Mouse (Mus musculus) brown adipose tissue, adult 24 weeks (tissue): ENCODE data around the gene Osm. TPM values are rescaled to one million over a fixed set of nuclear protein-coding genes. Genes with fewer than 3 reads are reported as not detected.

Experiments used
- H3K27ac ChIP-seq: fragments of 200-500 bp; replicated peaks from 2 replicates; pipeline ENCODE4 v1.5.1; 2012; ENCODE audit warnings: low read depth, mild to moderate bottlenecking, low read length
- H3K4me1 ChIP-seq: fragments of 200-500 bp; 2 replicates; pipeline ENCODE4 v1.6.1; 2012; ENCODE audit warnings: low read length, mixed read lengths; ENCODE audit not compliant: control insufficient read depth, insufficient read depth, insufficient read length
- H3K4me3 ChIP-seq: fragments of 200-500 bp; 2 replicates; pipeline ENCODE4 v1.5.1; 2012; ENCODE audit warnings: low read depth, mild to moderate bottlenecking, low read length, moderate library complexity; ENCODE audit not compliant: insufficient read depth
- polyA plus RNA-seq: library from polyadenylated mRNA; stranded (reverse); fragments of >200 nt; gene quantifications from 2 replicates; pipeline ENCODE4 v1.2.4, GENCODE M21; 2012; ENCODE audit not compliant: missing spikeins, insufficient read depth, insufficient read length

Osm gene
- polyA plus RNA-seq, 1 experiment = not detected

- no peak overlapping the region for H3K27ac ChIP-seq
- H3K4me1 ChIP-seq = peaks cover 8% of the 10 kb centered on the region
- no peak overlapping the region for H3K4me3 ChIP-seq
Measured at GRCm38 (mm10) chr11:4263296-4263695, 27.1 kb downstream of the Osm start.

GRCm38 (mm10) chr11:4264066-4264465 is 27.8 kb downstream of the Osm start:
- no peak overlapping the region for H3K27ac ChIP-seq
- H3K4me1 ChIP-seq = peaks cover 8% of the 10 kb centered on the region
- H3K4me3 ChIP-seq = no peak overlapping the region

- Histone ChIP-seq H3K4me1 (no peaks in the 10 kb centered on the region), H3K27ac (no peak overlapping the region), H3K4me3 (peak overlapping the region; percentile 72)
Measured at GRCm38 (mm10) chr11:4266271-4267201, 30.3 kb downstream of the Osm start.

DNA sequence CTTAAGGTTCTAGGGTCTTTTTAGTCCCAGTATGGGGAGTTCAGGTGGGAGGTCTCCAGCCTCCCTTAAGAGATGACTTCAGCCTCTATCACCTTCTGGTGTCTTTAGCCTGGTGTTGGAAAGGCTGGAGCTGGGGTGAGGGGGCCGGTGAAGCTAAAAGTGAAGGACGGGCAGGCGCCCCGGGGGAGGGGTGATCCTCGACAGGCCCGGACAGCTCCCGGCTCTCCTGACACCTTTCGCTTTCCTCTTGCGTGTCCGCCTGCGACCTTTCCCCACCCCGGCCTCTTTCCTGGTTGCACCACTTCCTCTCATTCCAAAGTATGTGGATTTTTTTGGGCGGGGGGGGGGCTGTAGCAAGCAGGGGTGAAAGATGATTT is 31.0 kb downstream of the Osm start:
- peak overlapping the region; percentile 72 for H3K4me3 ChIP-seq
- H3K27ac ChIP-seq = no peak overlapping the region
- H3K4me1 ChIP-seq = no peaks in the 10 kb centered on the region

DNA sequence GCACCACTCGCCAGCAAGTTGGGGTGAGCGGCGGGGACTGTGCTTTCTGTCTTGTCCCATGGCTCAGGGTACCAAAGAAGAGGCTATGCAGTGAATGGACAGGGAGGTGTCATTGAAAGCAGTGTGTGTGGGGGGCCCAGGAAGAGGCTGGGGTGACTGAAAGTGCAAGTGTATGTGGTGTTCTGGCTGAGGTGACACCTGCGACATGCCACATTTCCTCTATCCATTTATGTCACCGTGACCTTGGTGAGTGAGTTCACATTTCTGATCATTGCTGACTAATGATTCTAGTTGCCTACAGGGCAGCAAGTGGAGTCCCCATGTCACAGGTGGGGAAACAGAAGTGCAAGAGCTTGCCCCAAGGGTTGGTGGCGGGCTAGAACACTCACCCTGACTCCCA is 32.3 kb downstream of the Osm start:
- Histone ChIP-seq H3K4me1 (no peaks in the 10 kb centered on the region), H3K4me3 (no peak overlapping the region), H3K27ac (no peak overlapping the region)

DNA sequence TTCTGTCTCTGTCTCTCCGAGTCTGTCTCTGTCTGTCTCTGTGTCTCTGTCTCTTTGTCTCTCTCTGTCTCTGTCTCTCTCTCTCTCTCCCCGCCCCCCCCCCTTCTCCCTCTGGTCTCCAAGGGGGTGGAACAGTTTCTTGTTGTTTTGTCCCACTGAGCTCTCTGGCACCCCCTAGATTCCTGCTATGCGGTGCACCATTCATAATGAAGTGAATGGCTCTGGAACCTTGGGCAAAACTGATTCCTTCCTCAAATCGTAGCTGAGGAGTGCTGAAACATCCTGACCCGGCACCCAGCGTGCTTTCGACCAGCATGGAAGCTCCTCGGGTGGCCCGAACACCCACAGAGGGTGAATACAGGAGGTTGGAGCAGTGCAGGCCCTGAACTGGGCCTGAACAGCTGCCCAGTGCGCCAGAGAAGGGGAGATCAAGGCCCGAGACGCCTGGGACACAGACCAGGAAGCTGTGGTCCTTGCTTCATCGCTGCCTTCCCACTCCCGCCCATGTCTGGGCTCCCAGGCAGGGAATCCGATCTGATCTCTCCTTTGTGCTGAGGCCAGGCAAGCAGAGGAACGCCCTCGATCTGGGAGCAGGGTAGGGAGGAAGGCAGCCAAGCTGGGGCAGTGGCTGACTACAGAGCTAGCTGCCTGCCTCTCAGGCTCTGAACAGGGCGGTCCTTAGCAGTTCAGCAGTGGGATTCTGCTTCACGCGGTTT is 34.7 kb downstream of the Osm start:
- no peaks in the 10 kb centered on the region for H3K4me1 ChIP-seq
- no peak overlapping the region for H3K4me3 ChIP-seq
- no peak overlapping the region for H3K27ac ChIP-seq

GRCm38 (mm10) chr11:4271544-4271943 is 35.3 kb downstream of the Osm start:
- H3K27ac ChIP-seq = no peak overlapping the region
- H3K4me1 ChIP-seq = no peaks in the 10 kb centered on the region
- no peak overlapping the region for H3K4me3 ChIP-seq

DNA sequence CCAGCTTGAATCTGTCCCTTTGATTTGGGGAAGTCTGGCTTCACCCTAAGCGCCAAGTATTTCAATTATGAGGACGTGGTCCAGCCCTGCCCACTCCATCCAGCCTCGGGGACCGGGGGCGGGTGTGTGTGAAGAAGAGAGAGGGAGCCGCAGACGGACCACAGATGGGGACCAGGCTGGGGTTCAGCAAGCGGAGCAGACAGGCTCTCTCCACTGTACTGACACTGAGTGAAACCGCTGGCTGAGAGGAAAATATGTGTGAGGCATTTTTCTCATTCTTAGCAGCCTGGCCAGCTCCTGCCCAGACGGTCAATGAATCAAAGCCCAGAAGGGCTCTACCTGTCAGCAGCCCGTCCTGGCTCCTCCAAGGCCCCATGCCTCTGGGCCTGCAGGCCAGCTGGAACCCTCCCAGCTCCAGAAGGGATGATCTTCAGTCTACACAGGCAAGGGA is 40.2 kb downstream of the Osm start:
- Histone ChIP-seq H3K27ac (no peak overlapping the region), H3K4me3 (no peak overlapping the region), H3K4me1 (no peaks in the 10 kb centered on the region)

- no peaks in the 10 kb centered on the region for H3K4me1 ChIP-seq
- no peak overlapping the region for H3K27ac ChIP-seq
- H3K4me3 ChIP-seq = no peak overlapping the region
Measured at GRCm38 (mm10) chr11:4279909-4280308, 43.7 kb downstream of the Osm start.

DNA sequence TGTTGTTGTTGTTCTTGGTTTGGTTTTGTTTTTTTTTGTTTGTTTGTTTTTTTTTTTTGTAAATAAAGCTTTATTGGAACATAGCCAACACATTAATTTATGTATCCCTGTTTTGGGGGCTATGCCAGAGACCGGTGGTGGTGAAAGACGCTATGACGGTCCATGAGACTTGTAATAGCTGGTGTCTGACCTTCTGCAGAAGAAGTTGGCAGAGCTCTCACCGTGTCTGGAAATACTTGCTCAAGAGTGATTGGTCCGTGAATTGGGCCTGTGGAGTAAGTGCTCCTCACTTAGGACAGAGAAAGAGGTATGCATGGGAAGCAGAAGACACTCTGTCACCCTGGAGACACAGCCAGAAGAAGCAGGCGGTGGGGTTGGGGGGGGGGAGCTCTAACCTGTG is 45.6 kb downstream of the Osm start:
- H3K4me3 ChIP-seq = no peak overlapping the region
- H3K4me1 ChIP-seq = no peaks in the 10 kb centered on the region
- H3K27ac ChIP-seq = no peak overlapping the region

GRCm38 (mm10) chr11:4283627-4284026 is 47.4 kb downstream of the Osm start:
- H3K27ac ChIP-seq = no peak overlapping the region
- no peaks in the 10 kb centered on the region for H3K4me1 ChIP-seq
- no peak overlapping the region for H3K4me3 ChIP-seq

DNA sequence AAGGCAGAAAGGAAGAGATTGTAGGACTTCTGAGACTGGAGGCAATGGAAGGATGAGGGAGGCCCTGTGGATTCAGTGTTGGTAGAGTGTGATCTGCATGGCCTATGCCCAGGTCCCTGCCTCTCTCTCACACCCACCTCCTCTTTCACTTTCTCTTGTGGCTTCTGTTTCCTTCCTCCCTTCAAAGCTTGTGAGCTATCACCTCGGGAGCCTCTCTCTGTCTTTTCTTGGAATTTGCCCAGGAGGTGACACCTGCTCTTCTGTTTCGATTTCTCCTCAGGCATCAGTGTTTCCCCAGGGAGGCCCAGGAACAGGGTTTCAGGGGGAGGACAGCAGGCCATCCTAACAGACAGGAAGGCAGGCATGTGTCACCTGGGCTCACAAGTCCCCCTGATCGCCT is 53.1 kb downstream of the Osm start:
- no peak overlapping the region for H3K27ac ChIP-seq
- no peaks in the 10 kb centered on the region; the same call in 1 of the 2 replicates for H3K4me1 ChIP-seq
- H3K4me3 ChIP-seq = no peak overlapping the region

Other genes starting within 250 kb of the Osm start
- 7.4 and 17.2 TPM in 2 replicates for gene Sec14l4, start 205.0 kb upstream of the Osm start, polyA plus RNA-seq
- gene Sec14l3, start 171.6 kb upstream of the Osm start, polyA plus RNA-seq = not detected in 2 replicates
- gene Mtfp1, start 141.0 kb upstream of the Osm start, polyA plus RNA-seq = 54.3 and 54.8 TPM in 2 replicates
- 0.63 TPM in 1 of 2 replicates, not detected in the other for gene Sec14l2, start 113.0 kb upstream of the Osm start, polyA plus RNA-seq
- 5.9 and 8.4 TPM in 2 replicates for gene Rnf215, start 101.2 kb upstream of the Osm start, polyA plus RNA-seq
- 1.7 and 2.1 TPM in 2 replicates for gene Ccdc157, start 76.1 kb upstream of the Osm start, polyA plus RNA-seq
- gene Sf3a1, start 76.1 kb upstream of the Osm start, polyA plus RNA-seq = 7.3 and 13.4 TPM in 2 replicates
- 2.4 and 2.9 TPM in 2 replicates for gene Tbc1d10a, start 49.6 kb upstream of the Osm start, polyA plus RNA-seq
- 2.4 and 3.4 TPM in 2 replicates for gene Castor1, start 18.2 kb upstream of the Osm start, polyA plus RNA-seq
- gene Lif, start 21.1 kb downstream of the Osm start, polyA plus RNA-seq = 0.36 TPM in 1 of 2 replicates, not detected in the other
- not detected in 2 replicates for gene Hormad2, start 204.7 kb downstream of the Osm start, polyA plus RNA-seq